Mouse (Mus musculus) right cerebral cortex, postnatal 25 days (tissue): ENCODE measurements around the gene Gm47791.
A peak's percentile ranks its signal among the peaks of the same experiment; 100 is the strongest.

Experiments used
- DNase-seq: peaks from one replicate; pipeline ENCODE4 v3.0.0; 2022

Gm47791 gene

GRCm38 (mm10) chr1:82771022-82771586, at the start of gene Gm47791:
Gene Gm47791, minus strand, starts transcription at chr1:82771243.
- DNase-seq = no peak

DNA sequence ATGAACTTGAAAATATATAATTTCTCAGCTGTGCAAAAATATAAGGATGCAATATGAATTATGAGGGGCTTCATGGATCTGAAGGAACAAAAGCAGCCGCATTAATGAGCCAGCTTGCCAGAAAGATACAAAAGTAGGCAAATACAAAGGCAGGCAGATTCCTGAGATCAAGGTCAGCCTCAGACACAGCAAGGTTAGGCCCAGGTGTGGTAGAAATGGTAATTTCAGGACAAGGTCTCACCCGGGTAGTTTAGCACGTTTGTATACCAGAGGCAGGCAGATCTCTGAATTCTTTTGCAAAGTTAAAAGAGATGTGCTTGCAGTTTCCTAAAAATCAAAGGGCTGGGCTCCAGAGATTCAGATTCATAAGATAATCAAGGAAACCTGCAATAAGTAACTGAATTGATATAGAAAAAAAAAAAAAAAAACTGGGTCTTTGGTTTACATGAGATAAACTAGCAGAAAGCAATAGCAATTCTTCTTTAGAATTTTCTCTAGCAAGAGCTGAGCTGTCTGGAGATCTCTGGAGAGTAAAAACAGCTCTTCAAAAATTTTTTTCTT, 49.7 kb upstream of the Gm47791 start:
- no peak for DNase-seq

- DNase-seq = no peak
Measured at GRCm38 (mm10) chr1:82820179-82820578, 49.1 kb upstream of the Gm47791 start.

DNA sequence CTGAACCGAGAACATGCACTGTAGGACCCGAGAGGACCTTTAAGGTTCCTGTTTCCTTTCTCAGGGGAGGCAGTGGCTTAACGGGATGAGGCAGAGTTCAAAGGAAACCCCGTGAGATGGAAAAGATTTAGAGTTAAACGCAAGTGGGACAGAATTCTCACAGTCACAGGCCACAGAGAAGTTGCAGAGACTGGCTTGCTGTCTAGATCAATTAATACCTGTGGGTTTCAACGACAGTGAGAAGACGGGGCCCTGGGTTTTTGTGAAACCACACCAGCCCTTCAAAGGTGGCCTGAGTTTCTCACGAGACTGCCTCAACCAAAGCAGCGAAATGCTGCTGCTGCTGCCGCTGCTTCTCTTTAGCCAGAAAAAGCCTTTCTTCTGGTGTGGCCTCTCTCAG, 48.3 kb upstream of the Gm47791 start:
- DNase-seq = no peak

- DNase-seq = no peak
Measured at GRCm38 (mm10) chr1:82815941-82816716, 45.1 kb upstream of the Gm47791 start.

- no peak for DNase-seq
Measured at GRCm38 (mm10) chr1:82811766-82812165, 40.7 kb upstream of the Gm47791 start.

DNA sequence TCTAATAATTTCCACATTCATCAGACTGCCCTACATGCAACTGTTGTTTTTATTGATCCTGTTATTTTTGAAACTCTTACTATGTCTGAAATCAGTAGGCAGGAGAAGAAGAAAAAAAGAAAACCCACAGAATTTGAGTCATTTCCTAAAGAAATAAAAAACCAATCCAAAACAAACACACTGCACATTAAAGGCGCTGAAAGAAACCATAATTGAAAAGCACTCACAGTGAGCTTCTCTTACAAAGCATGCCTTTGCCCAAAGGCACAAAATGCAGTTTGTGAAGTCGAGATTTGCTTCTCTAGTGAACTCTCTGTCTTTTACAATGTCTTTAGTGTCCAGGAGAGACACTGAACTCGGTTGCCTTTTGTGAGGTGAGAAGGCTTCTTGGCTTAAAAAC, 37.5 kb upstream of the Gm47791 start:
- DNase-seq = no peak

DNA sequence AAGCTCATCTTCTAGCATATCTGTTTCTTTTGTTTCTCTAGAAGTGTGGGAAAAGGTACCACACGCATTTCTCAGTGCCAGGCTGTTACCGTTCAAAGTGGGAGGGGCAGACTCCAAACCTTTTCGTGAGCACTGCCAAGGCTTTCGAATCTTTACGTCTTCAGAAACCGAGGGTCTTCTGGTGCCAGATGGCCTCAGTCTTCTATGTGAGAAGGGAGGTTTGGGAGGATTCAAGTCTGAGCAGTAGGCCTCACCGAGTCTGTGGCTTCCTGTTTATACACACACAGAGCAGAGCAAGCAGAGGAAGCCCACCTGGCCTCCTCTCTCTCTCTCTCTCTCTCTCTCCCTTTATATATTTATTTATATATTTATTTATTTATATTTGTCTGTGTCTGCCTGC, 36.2 kb upstream of the Gm47791 start:
- no peak for DNase-seq

- DNase-seq = no peak
Measured at GRCm38 (mm10) chr1:82806391-82806790, 35.3 kb upstream of the Gm47791 start.

DNA sequence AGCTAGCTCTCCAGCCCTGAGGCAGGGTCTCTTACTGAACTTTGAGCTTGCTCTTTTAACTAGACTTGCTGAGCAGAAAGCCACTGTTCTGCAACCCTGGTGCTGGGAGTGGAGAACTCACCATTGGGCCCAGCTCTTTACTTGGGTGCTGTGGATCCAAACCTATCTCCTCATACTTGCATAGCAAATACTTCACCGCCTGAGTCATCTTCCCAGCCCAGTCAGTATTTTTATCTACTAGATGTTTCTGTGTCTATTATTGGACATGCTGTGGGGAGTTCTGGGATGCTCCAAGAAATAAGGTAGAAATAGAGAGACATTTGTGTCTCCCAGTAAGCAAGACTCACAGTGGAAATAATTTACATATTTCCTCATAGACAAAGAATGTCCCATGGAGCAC, 33.0 kb upstream of the Gm47791 start:
- peak; percentile 19 for DNase-seq

- DNase-seq = no peak
Measured at GRCm38 (mm10) chr1:82803608-82804007, 32.6 kb upstream of the Gm47791 start.

- no peak for DNase-seq
Measured at GRCm38 (mm10) chr1:82801105-82801783, 30.2 kb upstream of the Gm47791 start.

DNA sequence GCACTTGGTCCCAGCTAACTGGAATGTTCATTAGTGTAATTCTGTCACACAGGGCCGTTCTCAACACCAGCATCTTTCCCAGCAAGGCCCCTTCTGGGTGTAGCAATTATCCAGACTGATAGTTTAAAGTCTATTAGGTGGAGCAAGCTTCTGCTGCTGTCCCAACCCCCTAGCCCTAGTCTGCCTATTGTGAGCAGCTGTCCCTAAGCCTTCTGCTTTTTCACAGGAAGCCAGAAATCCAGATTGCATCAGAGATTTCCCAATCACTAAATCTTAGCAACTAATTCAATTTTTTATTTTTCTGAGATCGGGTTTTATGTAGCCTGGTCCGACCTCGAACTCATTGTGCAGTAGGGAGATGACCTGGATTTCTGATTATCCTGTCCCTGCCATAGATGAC, 27.9 kb upstream of the Gm47791 start:
- DNase-seq = no peak

- no peak for DNase-seq
Measured at GRCm38 (mm10) chr1:82798304-82798703, 27.3 kb upstream of the Gm47791 start.

GRCm38 (mm10) chr1:82797088-82797487, 26.0 kb upstream of the Gm47791 start:
- no peak for DNase-seq

GRCm38 (mm10) chr1:82795702-82796443, 24.8 kb upstream of the Gm47791 start:
- peak; percentile 36 for DNase-seq

DNA sequence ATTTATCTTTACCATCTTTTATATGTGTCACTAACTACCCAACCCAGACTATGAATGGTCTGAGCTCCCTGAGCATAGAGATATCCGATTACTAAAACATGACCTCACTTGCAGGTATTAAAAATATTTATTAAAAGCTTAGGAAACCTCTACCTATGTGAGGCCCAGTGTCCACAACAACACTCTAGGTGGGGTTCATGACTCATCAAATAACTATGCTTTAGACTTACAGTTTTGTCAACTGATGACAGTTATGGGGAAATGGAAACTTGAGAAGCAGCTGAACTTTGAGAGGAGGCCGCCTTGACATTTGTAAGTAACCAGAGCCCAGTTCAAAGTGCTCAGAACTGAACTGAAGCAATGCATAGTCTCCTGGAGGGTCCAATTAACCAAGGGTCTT, 24.2 kb upstream of the Gm47791 start:
- DNase-seq = no peak

- DNase-seq = peak; percentile 49
Measured at GRCm38 (mm10) chr1:82793986-82794385, 22.9 kb upstream of the Gm47791 start.

GRCm38 (mm10) chr1:82793110-82793509, 22.1 kb upstream of the Gm47791 start:
- DNase-seq = no peak

DNA sequence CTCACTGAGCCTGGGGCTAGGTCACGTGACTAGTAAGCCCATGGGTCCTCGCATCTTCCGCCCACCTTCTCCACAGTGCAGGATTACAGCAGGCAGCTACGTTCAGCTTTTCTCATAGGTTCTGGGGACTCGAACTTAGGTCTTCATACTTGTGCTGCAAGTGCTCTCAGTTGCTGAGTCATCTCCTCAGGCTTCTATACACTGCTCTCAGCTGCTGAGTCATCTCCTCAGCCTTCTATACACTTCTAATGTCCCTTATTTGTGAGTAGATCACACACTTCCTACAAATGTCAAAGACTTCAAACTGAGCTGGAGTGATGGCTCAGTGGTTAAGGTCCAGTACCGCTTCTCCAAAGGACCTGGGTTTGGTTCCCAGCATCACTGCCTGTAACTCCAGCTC, 21.2 kb upstream of the Gm47791 start:
- DNase-seq = no peak

- DNase-seq = no peak
Measured at GRCm38 (mm10) chr1:82791105-82791504, 20.1 kb upstream of the Gm47791 start.

DNA sequence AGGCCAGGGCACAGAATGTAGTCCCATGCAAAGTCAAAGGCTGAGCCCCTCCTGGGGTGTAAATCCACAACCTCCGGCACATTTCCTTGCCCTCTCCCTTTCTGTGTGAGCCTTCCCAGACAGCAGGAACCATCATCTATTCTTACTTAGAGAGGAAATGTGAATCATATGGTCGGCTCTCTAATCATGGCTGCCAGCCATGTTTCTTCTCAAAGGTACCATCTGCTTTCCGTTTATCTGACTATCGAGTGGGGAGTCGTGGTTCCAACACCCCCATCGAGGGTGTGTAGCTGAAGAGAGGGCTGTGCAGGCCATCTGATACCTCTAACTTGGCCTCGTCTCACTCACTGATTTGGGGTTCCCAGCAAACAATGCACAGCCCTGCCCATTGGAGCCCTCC, 17.0 kb upstream of the Gm47791 start:
- DNase-seq = peak; percentile 19

DNA sequence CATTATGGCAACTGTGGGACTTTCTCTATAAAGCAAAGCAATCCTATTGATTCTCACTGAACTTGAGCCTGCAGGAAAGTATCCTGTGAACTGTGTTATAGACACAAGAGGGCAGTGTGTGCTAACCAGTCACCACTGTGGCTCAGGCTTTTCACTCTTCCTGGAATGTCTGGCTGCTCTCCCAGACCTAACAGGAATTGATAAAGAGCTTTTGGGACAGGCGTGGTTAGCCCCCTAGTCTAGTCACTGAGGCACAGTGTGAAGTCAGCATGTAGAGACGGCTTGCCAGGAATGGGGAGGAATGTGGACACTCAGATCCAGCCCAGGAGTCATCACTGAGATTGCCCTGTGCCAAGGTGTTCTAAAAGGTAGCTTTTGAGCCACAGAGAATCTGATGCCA, 16.4 kb upstream of the Gm47791 start:
- DNase-seq = peak; percentile 47
